9 mouse cellular contexts compared by ENCODE assay signal in the genomic region with DNA sequence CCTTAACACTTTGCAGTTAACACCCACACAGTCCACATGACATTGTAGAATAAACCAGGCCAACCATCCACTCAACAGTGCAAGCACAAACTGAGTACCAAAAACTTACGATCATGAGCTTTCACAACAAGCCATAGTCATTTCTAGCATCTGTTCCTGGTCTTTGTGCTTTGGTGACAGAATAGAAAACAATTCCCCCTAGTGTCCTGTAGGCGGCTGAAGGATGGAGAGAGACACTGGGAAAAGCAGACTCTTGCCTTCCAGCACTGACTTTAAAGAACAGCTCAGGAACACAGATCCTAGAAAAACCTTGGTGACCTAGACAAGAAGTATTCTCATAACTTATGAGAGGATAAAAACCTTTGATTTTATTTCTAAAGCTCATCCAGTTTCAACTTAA. TPM values are rescaled to one million over a fixed set of nuclear protein-coding genes. Genes with fewer than 3 reads are reported as not detected.
DNase-seq lines count a peak whose midpoint lies in the region; ATAC-seq and TF ChIP-seq lines count a peak whose summit lies in the region.
"Had no signal": no experiment of that assay in that cellular context is flagged by ENCODE, and none has a peak within 500 bp of the region (broad histone marks: within the 10 kb centered on the region; RNA-seq: fewer than 3 reads in every experiment).

No protein-coding gene starts in this region.

- H3K9me3 ChIP-seq in kidney, postnatal 0 days (replicated peaks; ENCODE audit: low read length): no peaks in the 10 kb centered on the region
- H3K9me3 ChIP-seq in kidney, embryonic 16.5 days (ENCODE audit: low read length): no peaks in the 10 kb centered on the region
- H3K9me3 ChIP-seq in stomach, postnatal 0 days (ENCODE audit: control insufficient read depth, low read length): no peaks in the 10 kb centered on the region
- H3K9me3 ChIP-seq in heart, embryonic 11.5 days (replicated peaks; ENCODE audit: control insufficient read depth, low read length): no peaks in the 10 kb centered on the region
- H3K9me3 ChIP-seq: limb, embryonic 15.5 days had no signal

- 24% methylated on average over 2 of the region's 2 CpGs for WGBS in kidney, postnatal 0 days
- 18% methylated on average over 2 of the region's 2 CpGs for WGBS in kidney, embryonic 16.5 days
- 10% methylated on average over 2 of the region's 2 CpGs for WGBS in lung, adult 2 months
- WGBS in stomach, postnatal 0 days: 17% methylated on average over 2 of the region's 2 CpGs
- WGBS in heart, embryonic 11.5 days (ENCODE audit: insufficient replicate concordance): 30% methylated on average over 2 of the region's 2 CpGs

- peak; percentile 91 for DNase-seq in kidney, postnatal 0 days (ENCODE audit: low spot score)
- peak; percentile 77 for DNase-seq in brain, adult 2 months (ENCODE audit: low read depth, low spot score)
- no peak for DNase-seq in lung, adult 2 months
- DNase-seq in stomach, postnatal 0 days (ENCODE audit: low spot score): no peak
- no peak for DNase-seq in thymus, adult 18-20 months

- ATAC-seq in kidney, postnatal 0 days (replicated peaks; ENCODE audit: low FRiP score, low read depth): no peak
- no peak for ATAC-seq in kidney, embryonic 16.5 days (ENCODE audit: low FRiP score, low TSS enrichment)
- ATAC-seq in stomach, postnatal 0 days (ENCODE audit: low FRiP score, low TSS enrichment): no peak
- ATAC-seq in heart, embryonic 11.5 days (replicated peaks; ENCODE audit: insufficient number of reproducible peaks, low FRiP score, low TSS enrichment): no peak

- no peaks in the 10 kb centered on the region for H3K36me3 ChIP-seq in kidney, postnatal 0 days (ENCODE audit: insufficient read depth, low read length)
- H3K36me3 ChIP-seq in kidney, embryonic 16.5 days (ENCODE audit: insufficient read depth, low read length): no peaks in the 10 kb centered on the region
- H3K36me3 ChIP-seq in stomach, postnatal 0 days (ENCODE audit: control insufficient read depth, insufficient read depth, low read length): no peaks in the 10 kb centered on the region
- no peaks in the 10 kb centered on the region for H3K36me3 ChIP-seq in heart, embryonic 11.5 days (ENCODE audit: control insufficient read depth, insufficient read depth, low read length)
- H3K36me3 ChIP-seq: limb, embryonic 15.5 days had no signal

- H3K27me3 ChIP-seq in kidney, postnatal 0 days (ENCODE audit: insufficient read depth, low read length): no peaks in the 10 kb centered on the region
- no peaks in the 10 kb centered on the region for H3K27me3 ChIP-seq in kidney, embryonic 16.5 days (ENCODE audit: insufficient read depth, low read length)
- no peaks in the 10 kb centered on the region for H3K27me3 ChIP-seq in stomach, postnatal 0 days (ENCODE audit: control insufficient read depth, insufficient read depth, low read length)
- no peaks in the 10 kb centered on the region for H3K27me3 ChIP-seq in heart, embryonic 11.5 days (ENCODE audit: control insufficient read depth, insufficient read depth, low read length)
- H3K27me3 ChIP-seq: limb, embryonic 15.5 days had no signal

- H3K4me2 ChIP-seq in kidney, postnatal 0 days (ENCODE audit: low read length): no peak overlapping the region
- H3K4me2 ChIP-seq in kidney, embryonic 16.5 days (replicated peaks; ENCODE audit: low read depth, low read length): no peak overlapping the region
- H3K4me2 ChIP-seq in stomach, postnatal 0 days (replicated peaks; ENCODE audit: low read depth): no peak overlapping the region
- no peak overlapping the region for H3K4me2 ChIP-seq in heart, embryonic 11.5 days

- TF ChIP-seq EP300 in stomach, postnatal 0 days (optimal IDR thresholded peaks at IDR 0.05): no peak

- no peak overlapping the region for H3K9ac ChIP-seq in kidney, postnatal 0 days (ENCODE audit: low read depth, low read length)
- no peak overlapping the region for H3K9ac ChIP-seq in kidney, embryonic 16.5 days (replicated peaks; ENCODE audit: low read length)
- no peak overlapping the region for H3K9ac ChIP-seq in stomach, postnatal 0 days (ENCODE audit: low read length)
- H3K9ac ChIP-seq in heart, embryonic 11.5 days (ENCODE audit: low read depth, low read length): no peak overlapping the region
- H3K9ac ChIP-seq: limb, embryonic 15.5 days had no signal

- no peak overlapping the region for H3K4me3 ChIP-seq in kidney, postnatal 0 days (replicated peaks; ENCODE audit: low read depth, low read length)
- H3K4me3 ChIP-seq in kidney, embryonic 16.5 days (ENCODE audit: low read length): no peak overlapping the region
- peak overlapping the region; percentile 14; the same call in 1 of the 2 replicates for H3K4me3 ChIP-seq in embryonic fibroblast, embryonic 13.5 days (ENCODE audit: insufficient read depth, low read length)
- no peak overlapping the region for H3K4me3 ChIP-seq in lung, adult 2 months (replicated peaks; ENCODE audit: extremely low read depth, low read depth, low read length)
- H3K4me3 ChIP-seq in stomach, postnatal 0 days (ENCODE audit: low read depth, low read length): no peak overlapping the region
- H3K4me3 ChIP-seq in heart, embryonic 11.5 days (ENCODE audit: low read depth, low read length): no peak overlapping the region

- peak; percentile 78 for TF ChIP-seq CTCF in kidney, postnatal 0 days (IDR thresholded peaks at IDR 0.05; ENCODE audit: low read depth)
- TF ChIP-seq CTCF in embryonic fibroblast, embryonic 13.5 days (IDR thresholded peaks at IDR 0.05; ENCODE audit: borderline replicate concordance, insufficient read depth, low read length): no peak
- TF ChIP-seq CTCF in lung, adult 2 months (IDR thresholded peaks at IDR 0.05; ENCODE audit: insufficient read depth, low read length): peak; percentile 16; the same call in 1 of the 2 replicates
- TF ChIP-seq CTCF in stomach, postnatal 0 days (IDR thresholded peaks at IDR 0.05; ENCODE audit: low read depth): peak; percentile 82

- no peak overlapping the region for H3K27ac ChIP-seq in kidney, postnatal 0 days
- no peak overlapping the region for H3K27ac ChIP-seq in kidney, embryonic 16.5 days (ENCODE audit: low read length)
- no peak overlapping the region for H3K27ac ChIP-seq in embryonic fibroblast, embryonic 13.5 days (ENCODE audit: insufficient read depth, low read length)
- no peak overlapping the region for H3K27ac ChIP-seq in stomach, postnatal 0 days (replicated peaks)
- no peak overlapping the region for H3K27ac ChIP-seq in heart, embryonic 11.5 days (ENCODE audit: low read depth, low read length)
- H3K27ac ChIP-seq: limb, embryonic 15.5 days had no signal

- H3K4me1 ChIP-seq in kidney, postnatal 0 days (replicated peaks; ENCODE audit: insufficient read depth, low read length): peaks cover 9% of the 10 kb centered on the region; the same call in 1 of the 2 replicates
- peaks cover 12% of the 10 kb centered on the region for H3K4me1 ChIP-seq in kidney, embryonic 16.5 days (ENCODE audit: insufficient read depth, low read length)
- H3K4me1 ChIP-seq in embryonic fibroblast, embryonic 13.5 days (ENCODE audit: control insufficient read depth, insufficient read depth, low read length): peaks cover 3% of the 10 kb centered on the region; the same call in 1 of the 2 replicates
- H3K4me1 ChIP-seq in lung, adult 2 months (ENCODE audit: control insufficient read depth, insufficient read depth, low read length): peaks cover 4% of the 10 kb centered on the region
- H3K4me1 ChIP-seq in stomach, postnatal 0 days (replicated peaks; ENCODE audit: control insufficient read depth, insufficient read depth): no peaks in the 10 kb centered on the region
- peaks cover 8% of the 10 kb centered on the region for H3K4me1 ChIP-seq in heart, embryonic 11.5 days (ENCODE audit: control insufficient read depth, insufficient read depth, low read length)

- TF ChIP-seq POLR2A in embryonic fibroblast, embryonic 13.5 days (IDR thresholded peaks at IDR 0.05; ENCODE audit: low read depth, low read length): no peak
- TF ChIP-seq POLR2A in lung, adult 2 months (IDR thresholded peaks at IDR 0.05; ENCODE audit: borderline replicate concordance, extremely low read depth, low read depth, low read length): no peak

RNA-seq across cellular contexts. Expression of gene Large1, which starts 3.0 kb away (rescaled TPM):
- polyA plus RNA-seq in kidney, postnatal 0 days (2015; fragmentation: Nextera tagmentation; extraction: Ambion mirVana): 4.2 and 4.4 TPM in 2 replicates
- polyA plus RNA-seq in kidney, embryonic 16.5 days (2015; fragmentation: Nextera tagmentation; extraction: Ambion mirVana): 5.0 and 6.2 TPM in 2 replicates
- polyA plus RNA-seq in embryonic fibroblast, embryonic 13.5 days (2011; ENCODE audit: insufficient read length, low read depth, missing spikeins): 42.7 and 50.9 TPM in 2 replicates
- polyA plus RNA-seq in lung, adult 2 months (2012; rRNA removed): 8.6 and 10.8 TPM in 2 replicates
- 2.9 and 3.1 TPM in 2 replicates for polyA plus RNA-seq in stomach, postnatal 0 days (2015; fragmentation: Nextera tagmentation; extraction: Ambion mirVana)
- 7.2 and 8.7 TPM in 2 replicates for polyA plus RNA-seq in heart, embryonic 11.5 days (2014; fragmentation: Nextera tagmentation; extraction: Ambion mirVana)

Comparison
In these comparisons a context has a peak if more than half of its experiments do, and no peak if none do; other contexts are left out.
1. DNase-seq: peak in kidney, postnatal 0 days (single experiment) and brain, adult 2 months (single experiment); none in lung, adult 2 months (single experiment), stomach, postnatal 0 days (single experiment) and thymus, adult 18-20 months (0 of 2).